Mouse (Mus musculus): ENCODE measurements at regions not wholly inside any gene's neighbourhood (a gene's known extent, or its start where the extent isn't known, plus 50 kb on each side); places are given as distances from the start of the nearest gene placed in this dataset.

- no peaks in the 10 kb centered on the region for H3K27me3 ChIP-seq (ENCODE audit: insufficient read depth, low read length)
- WGBS (ENCODE audit: insufficient replicate concordance), result 40% methylated on average over 17 of the region's 17 CpGs
- H3K4me3 ChIP-seq (ENCODE audit: low read depth, low read length), result no peak overlapping the region
- ATAC-seq (no peak), DNase-seq (peak; percentile 49)
- TF ChIP-seq EP300 (IDR thresholded peaks at IDR 0.05; ENCODE audit: low read depth) (no peak), CTCF (IDR thresholded peaks at IDR 0.05; ENCODE audit: low read depth) (peak; percentile 70)
- H3K4me1 ChIP-seq (ENCODE audit: insufficient read depth), result no peaks in the 10 kb centered on the region
- H3K4me2 ChIP-seq (ENCODE audit: low read depth, low read length), result no peak overlapping the region
- H3K9ac ChIP-seq (replicated peaks), result no peak overlapping the region
- H3K9me3 ChIP-seq (ENCODE audit: low read length), result no peaks in the 10 kb centered on the region
- no peak overlapping the region for H3K27ac ChIP-seq (ENCODE audit: low read depth)
- no peaks in the 10 kb centered on the region for H3K36me3 ChIP-seq (replicated peaks; ENCODE audit: insufficient read depth, low read length)
Observed at GRCm38 (mm10) chr13:47348517-47349145, 226.2 kb downstream of the Rnf144b start.

- H3K9ac ChIP-seq (replicated peaks), result no peak overlapping the region
- no peaks in the 10 kb centered on the region for H3K4me1 ChIP-seq (ENCODE audit: insufficient read depth)
- TF ChIP-seq EP300 (IDR thresholded peaks at IDR 0.05; ENCODE audit: low read depth) (no peak), CTCF (IDR thresholded peaks at IDR 0.05; ENCODE audit: low read depth) (no peak)
- no peak overlapping the region for H3K27ac ChIP-seq (ENCODE audit: low read depth)
- no peaks in the 10 kb centered on the region for H3K36me3 ChIP-seq (replicated peaks; ENCODE audit: insufficient read depth, low read length)
- no peaks in the 10 kb centered on the region for H3K27me3 ChIP-seq (ENCODE audit: insufficient read depth, low read length)
- no peak for ATAC-seq
- WGBS (ENCODE audit: insufficient replicate concordance), result 79% methylated on average over 12 of the region's 12 CpGs
- no peaks in the 10 kb centered on the region for H3K9me3 ChIP-seq (ENCODE audit: low read length)
- H3K4me3 ChIP-seq (ENCODE audit: low read depth, low read length), result no peak overlapping the region
- H3K4me2 ChIP-seq (ENCODE audit: low read depth, low read length), result no peak overlapping the region
- no peak for DNase-seq
Observed at GRCm38 (mm10) chr13:47354446-47354845, 232.0 kb downstream of the Rnf144b start.

GRCm38 (mm10) chr13:47355169-47355568 lies 232.7 kb downstream of the Rnf144b start:
- Histone ChIP-seq H3K27ac (ENCODE audit: low read depth) (no peak overlapping the region), H3K9ac (replicated peaks) (no peak overlapping the region), H3K27me3 (ENCODE audit: insufficient read depth, low read length) (no peaks in the 10 kb centered on the region), H3K36me3 (replicated peaks; ENCODE audit: insufficient read depth, low read length) (no peaks in the 10 kb centered on the region), H3K4me1 (ENCODE audit: insufficient read depth) (no peaks in the 10 kb centered on the region), H3K9me3 (ENCODE audit: low read length) (no peaks in the 10 kb centered on the region), H3K4me3 (ENCODE audit: low read depth, low read length) (no peak overlapping the region), H3K4me2 (ENCODE audit: low read depth, low read length) (no peak overlapping the region)
- TF ChIP-seq CTCF (IDR thresholded peaks at IDR 0.05; ENCODE audit: low read depth) (no peak), EP300 (IDR thresholded peaks at IDR 0.05; ENCODE audit: low read depth) (no peak)
- ATAC-seq (no peak), DNase-seq (no peak)
- 45% methylated on average over 5 of the region's 5 CpGs for WGBS (ENCODE audit: insufficient replicate concordance)

GRCm38 (mm10) chr13:47358986-47359385 lies 236.5 kb downstream of the Rnf144b start:
- Histone ChIP-seq H3K9me3 (ENCODE audit: low read length) (no peaks in the 10 kb centered on the region), H3K4me3 (ENCODE audit: low read depth, low read length) (no peak overlapping the region), H3K4me1 (ENCODE audit: insufficient read depth) (no peaks in the 10 kb centered on the region), H3K9ac (replicated peaks) (no peak overlapping the region), H3K4me2 (ENCODE audit: low read depth, low read length) (no peak overlapping the region), H3K27ac (ENCODE audit: low read depth) (no peak overlapping the region), H3K27me3 (ENCODE audit: insufficient read depth, low read length) (no peaks in the 10 kb centered on the region), H3K36me3 (replicated peaks; ENCODE audit: insufficient read depth, low read length) (no peaks in the 10 kb centered on the region)
- DNase-seq (no peak), ATAC-seq (no peak)
- 76% methylated on average over 9 of the region's 9 CpGs for whole genome bisulfite sequencing (ENCODE audit: insufficient replicate concordance)
- TF ChIP-seq EP300 (IDR thresholded peaks at IDR 0.05; ENCODE audit: low read depth) (no peak), CTCF (IDR thresholded peaks at IDR 0.05; ENCODE audit: low read depth) (no peak)

GRCm38 (mm10) chr13:47365776-47366175 lies 243.3 kb downstream of the Rnf144b start:
- 66% methylated on average over 7 of the region's 7 CpGs for WGBS (ENCODE audit: insufficient replicate concordance)
- ATAC-seq, result no peak
- TF ChIP-seq EP300 (IDR thresholded peaks at IDR 0.05; ENCODE audit: low read depth) (no peak), CTCF (IDR thresholded peaks at IDR 0.05; ENCODE audit: low read depth) (no peak)
- Histone ChIP-seq H3K4me3 (ENCODE audit: low read depth, low read length) (no peak overlapping the region), H3K4me2 (ENCODE audit: low read depth, low read length) (no peak overlapping the region), H3K27me3 (ENCODE audit: insufficient read depth, low read length) (no peaks in the 10 kb centered on the region), H3K4me1 (ENCODE audit: insufficient read depth) (no peaks in the 10 kb centered on the region), H3K27ac (ENCODE audit: low read depth) (no peak overlapping the region), H3K9ac (replicated peaks) (no peak overlapping the region), H3K36me3 (replicated peaks; ENCODE audit: insufficient read depth, low read length) (no peaks in the 10 kb centered on the region), H3K9me3 (ENCODE audit: low read length) (no peaks in the 10 kb centered on the region)
- DNase-seq, result no peak

GRCm38 (mm10) chr13:47368041-47368823 lies 245.8 kb downstream of the Rnf144b start:
- H3K27me3 ChIP-seq (ENCODE audit: insufficient read depth, low read length), result no peaks in the 10 kb centered on the region
- no peak overlapping the region for H3K27ac ChIP-seq (ENCODE audit: low read depth)
- no peak overlapping the region for H3K9ac ChIP-seq (replicated peaks)
- no peaks in the 10 kb centered on the region for H3K9me3 ChIP-seq (ENCODE audit: low read length)
- H3K4me2 ChIP-seq (ENCODE audit: low read depth, low read length), result no peak overlapping the region
- no peak for DNase-seq
- TF ChIP-seq EP300 (IDR thresholded peaks at IDR 0.05; ENCODE audit: low read depth) (no peak), CTCF (IDR thresholded peaks at IDR 0.05; ENCODE audit: low read depth) (no peak)
- no peak for ATAC-seq
- H3K4me3 ChIP-seq (ENCODE audit: low read depth, low read length), result no peak overlapping the region
- no peaks in the 10 kb centered on the region for H3K36me3 ChIP-seq (replicated peaks; ENCODE audit: insufficient read depth, low read length)
- H3K4me1 ChIP-seq (ENCODE audit: insufficient read depth), result no peaks in the 10 kb centered on the region
- 68% methylated on average over 13 of the region's 13 CpGs for WGBS (ENCODE audit: insufficient replicate concordance)

Measured in liver, postnatal 0 days (tissue).